Mouse (Mus musculus) duodenum, adult 2 months (tissue): Measurements from ENCODE around the gene Vwa7. TPM values are rescaled to one million over a fixed set of nuclear protein-coding genes. Genes with fewer than 3 reads are reported as not detected.

Experiments
- polyA plus RNA-seq: library from polyadenylated mRNA; depleted of rRNA; stranded (reverse); fragments of >200 nt; gene quantifications from 2 replicates; pipeline ENCODE4 v1.2.3, GENCODE M21; 2012; ENCODE audit warnings: low replicate concordance; rRNA removed

Vwa7 gene
- polyA plus RNA-seq = 1.6 and 2.0 TPM in 2 replicates

GRCm38 (mm10) chr17:35016376-35016775 is at the start of gene Vwa7:
Gene Vwa7, plus strand, starts transcription at chr17:35016579.

GRCm38 (mm10) chr17:34969822-34970221 is 46.6 kb upstream of the Vwa7 start, which contains the start of gene Gm20481:
Gene Gm20481, plus strand, starts transcription at chr17:34969912.

GRCm38 (mm10) chr17:34972069-34972749 is 44.2 kb upstream of the Vwa7 start, which contains the start of the genes Hspa1a and Hspa1l:
Gene Hspa1a, minus strand, starts transcription at chr17:34972156.
Gene Hspa1l, plus strand, starts transcription at chr17:34972703.

GRCm38 (mm10) chr17:34981690-34982180 is 34.6 kb upstream of the Vwa7 start, which contains the start of gene Lsm2:
Gene Lsm2, plus strand, starts transcription at chr17:34981862.

GRCm38 (mm10) chr17:35000717-35001451 is 15.5 kb upstream of the Vwa7 start, which contains the start of gene Vars:
Gene Vars, plus strand, starts transcription at chr17:35000987.

GRCm38 (mm10) chr17:35027277-35028068 is 11.1 kb downstream of the Vwa7 start, which contains the start of gene Sapcd1:
Gene Sapcd1, minus strand, starts transcription at chr17:35028016.

GRCm38 (mm10) chr17:35046681-35047455 is 30.5 kb downstream of the Vwa7 start, which contains the start of gene Msh5:
Gene Msh5, minus strand, starts transcription at chr17:35046745.

GRCm38 (mm10) chr17:35049561-35050016 is 33.2 kb downstream of the Vwa7 start, which contains the start of gene Clic1:
Gene Clic1, plus strand, starts transcription at chr17:35049966.

GRCm38 (mm10) chr17:35058911-35059892 is 42.8 kb downstream of the Vwa7 start, which contains the start of gene Ddah2:
Gene Ddah2, plus strand, starts transcription at chr17:35059035.

GRCm38 (mm10) chr17:35064951-35065947 is 48.9 kb downstream of the Vwa7 start, which contains the start of gene Ly6g6c:
Gene Ly6g6c, plus strand, starts transcription at chr17:35065388.

GRCm38 (mm10) chr17:35066084-35066483 is 49.7 kb downstream of the Vwa7 start, which contains the start of gene Mpig6b:
Gene Mpig6b, minus strand, starts transcription at chr17:35066184.

Other genes starting within 250 kb of the Vwa7 start
- 4.3 and 8.4 TPM in 2 replicates for gene Cyp21a1, start 212.0 kb upstream of the Vwa7 start, polyA plus RNA-seq
- 55.2 and 59.8 TPM in 2 replicates for gene Stk19, start 179.6 kb upstream of the Vwa7 start, polyA plus RNA-seq
- 63.9 and 83.5 TPM in 2 replicates for gene Dxo, start 179.6 kb upstream of the Vwa7 start, polyA plus RNA-seq
- gene Skiv2l, start 166.4 kb upstream of the Vwa7 start, polyA plus RNA-seq = 66.9 and 74.8 TPM in 2 replicates
- 14.9 and 36.1 TPM in 2 replicates for gene Nelfe, start 166.2 kb upstream of the Vwa7 start, polyA plus RNA-seq
- 16.5 and 49.9 TPM in 2 replicates for gene Cfb, start 154.1 kb upstream of the Vwa7 start, polyA plus RNA-seq
- 6.2 and 6.7 TPM in 2 replicates for gene Zbtb12, start 137.1 kb upstream of the Vwa7 start, polyA plus RNA-seq
- gene Gm20547, start 134.5 kb upstream of the Vwa7 start, polyA plus RNA-seq = not detected in 2 replicates
- gene C2, start 118.3 kb upstream of the Vwa7 start, polyA plus RNA-seq = 5.1 and 6.8 TPM in 2 replicates
- 206 and 215 TPM in 2 replicates for gene Ehmt2, start 118.1 kb upstream of the Vwa7 start, polyA plus RNA-seq
- 74.7 and 81.1 TPM in 2 replicates for gene Slc44a4, start 102.1 kb upstream of the Vwa7 start, polyA plus RNA-seq
- gene Neu1, start 85.3 kb upstream of the Vwa7 start, polyA plus RNA-seq = 40.9 and 52.9 TPM in 2 replicates
- gene Hspa1b, start 57.3 kb upstream of the Vwa7 start, polyA plus RNA-seq = 5.4 and 9.5 TPM in 2 replicates
- not detected in 2 replicates for gene Gm20481, start 46.7 kb upstream of the Vwa7 start, polyA plus RNA-seq
- 4.9 and 6.7 TPM in 2 replicates for gene Hspa1a, start 44.4 kb upstream of the Vwa7 start, polyA plus RNA-seq
- gene Hspa1l, start 43.9 kb upstream of the Vwa7 start, polyA plus RNA-seq = 0.15 and 0.22 TPM in 2 replicates
- gene Lsm2, start 34.7 kb upstream of the Vwa7 start, polyA plus RNA-seq = 88.2 and 110 TPM in 2 replicates
- 142 and 150 TPM in 2 replicates for gene Vars, start 15.6 kb upstream of the Vwa7 start, polyA plus RNA-seq
- gene Sapcd1, start 11.4 kb downstream of the Vwa7 start, polyA plus RNA-seq = 0.41 and 0.69 TPM in 2 replicates
- 2.0 and 5.6 TPM in 2 replicates for gene Msh5, start 30.2 kb downstream of the Vwa7 start, polyA plus RNA-seq
- 133 and 202 TPM in 2 replicates for gene Clic1, start 33.4 kb downstream of the Vwa7 start, polyA plus RNA-seq
- gene Ddah2, start 42.5 kb downstream of the Vwa7 start, polyA plus RNA-seq = 13.4 and 17.5 TPM in 2 replicates
- gene Ly6g6c, start 48.8 kb downstream of the Vwa7 start, polyA plus RNA-seq = 0.85 and 7.5 TPM in 2 replicates
- 0.18 and 0.55 TPM in 2 replicates for gene Mpig6b, start 49.6 kb downstream of the Vwa7 start, polyA plus RNA-seq
- gene Ly6g6e, start 60.3 kb downstream of the Vwa7 start, polyA plus RNA-seq = 0.15 and 29.8 TPM in 2 replicates
- gene Ly6g6d, start 61.5 kb downstream of the Vwa7 start, polyA plus RNA-seq = 5.8 and 13.6 TPM in 2 replicates
- 3.3 and 4.6 TPM in 2 replicates for gene Ly6g6f, start 69.0 kb downstream of the Vwa7 start, polyA plus RNA-seq
- 135 and 240 TPM in 2 replicates for gene Abhd16a, start 72.7 kb downstream of the Vwa7 start, polyA plus RNA-seq
- not detected in 2 replicates for gene Ly6g5c, start 91.7 kb downstream of the Vwa7 start, polyA plus RNA-seq
- gene Ly6g5b, start 98.8 kb downstream of the Vwa7 start, polyA plus RNA-seq = 1.7 TPM in 2 replicates
- 15.1 and 26.1 TPM in 2 replicates for gene Gpank1, start 104.9 kb downstream of the Vwa7 start, polyA plus RNA-seq
- gene Csnk2b, start 105.5 kb downstream of the Vwa7 start, polyA plus RNA-seq = 334 and 557 TPM in 2 replicates
- 21.5 and 30.6 TPM in 2 replicates for gene D17H6S53E, start 109.8 kb downstream of the Vwa7 start, polyA plus RNA-seq
- gene Apom, start 115.5 kb downstream of the Vwa7 start, polyA plus RNA-seq = 0.25 TPM in 2 replicates
- gene Bag6, start 118.6 kb downstream of the Vwa7 start, polyA plus RNA-seq = 179 and 180 TPM in 2 replicates
- 388 and 529 TPM in 2 replicates for gene Prrc2a, start 148.3 kb downstream of the Vwa7 start, polyA plus RNA-seq
- 0.76 TPM in 1 of 2 replicates, not detected in the other for gene Aif1, start 159.5 kb downstream of the Vwa7 start, polyA plus RNA-seq
- 6.5 and 24.6 TPM in 2 replicates for gene Lst1, start 171.9 kb downstream of the Vwa7 start, polyA plus RNA-seq
- 6.3 and 41.5 TPM in 2 replicates for gene Ltb, start 177.9 kb downstream of the Vwa7 start, polyA plus RNA-seq
- 1.5 and 1.8 TPM in 2 replicates for gene Tnf, start 185.4 kb downstream of the Vwa7 start, polyA plus RNA-seq
- 0.70 and 1.1 TPM in 2 replicates for gene Lta, start 188.8 kb downstream of the Vwa7 start, polyA plus RNA-seq
- gene Gm16181, start 204.3 kb downstream of the Vwa7 start, polyA plus RNA-seq = not detected in 2 replicates
- 2.2 and 3.7 TPM in 2 replicates for gene Atp6v1g2, start 217.1 kb downstream of the Vwa7 start, polyA plus RNA-seq
- 27.0 and 39.7 TPM in 2 replicates for gene Nfkbil1, start 219.2 kb downstream of the Vwa7 start, polyA plus RNA-seq
- gene Ddx39b, start 225.2 kb downstream of the Vwa7 start, polyA plus RNA-seq = 147 and 156 TPM in 2 replicates
- 447 and 1,433 TPM in 2 replicates for gene H2-D1, start 246.2 kb downstream of the Vwa7 start, polyA plus RNA-seq